Mouse (Mus musculus): Measurements from ENCODE around the gene Psap.
"Not testable (repeated sequence)": the region's sequence is repeated elsewhere in the genome, so short reads cannot be mapped to it uniquely, and the experiment has no call there.

Gene Psap

DNA sequence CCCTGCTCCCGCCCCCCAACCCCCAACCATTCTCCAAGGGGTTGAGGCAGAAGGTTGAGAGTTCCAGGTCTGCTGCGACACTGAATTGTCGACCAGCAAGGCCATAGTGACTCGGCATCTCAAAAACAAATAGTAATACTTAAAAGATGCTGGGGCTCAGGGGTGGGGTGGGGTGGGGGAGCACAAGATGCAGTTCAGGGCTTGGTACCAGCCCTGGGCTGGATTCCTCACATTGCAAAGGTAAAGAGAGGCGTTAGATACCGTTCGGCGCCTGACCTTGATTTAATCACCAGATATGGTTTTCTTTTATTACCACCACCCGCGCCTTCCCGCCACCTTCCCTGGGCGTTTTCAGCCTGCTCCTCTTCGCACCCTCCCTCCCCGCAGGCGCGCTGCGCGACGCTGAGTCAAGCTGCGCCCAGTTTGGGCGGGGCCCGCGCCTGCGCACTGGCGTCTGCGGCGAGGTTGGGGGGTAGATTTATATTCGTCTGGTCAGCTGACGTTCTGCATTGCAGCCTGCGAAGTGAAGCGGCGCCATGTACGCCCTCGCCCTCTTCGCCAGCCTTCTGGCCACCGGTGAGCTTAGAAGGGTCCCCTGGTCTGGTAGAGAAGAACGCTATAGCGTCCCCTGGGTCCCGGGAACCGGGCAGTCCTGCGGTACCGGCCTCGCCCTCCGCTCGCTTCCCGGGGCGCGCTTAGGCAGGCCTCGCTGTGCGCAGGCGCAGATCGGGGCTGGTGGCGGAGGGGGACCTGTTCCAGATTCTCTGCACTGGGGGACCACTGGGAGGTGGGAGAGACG lies at the start of gene Psap:
Gene Psap (plus strand): TSS at position 421 of the 799 bp plus-strand sequence.
- DNase-seq, result peak; percentile 94

DNA sequence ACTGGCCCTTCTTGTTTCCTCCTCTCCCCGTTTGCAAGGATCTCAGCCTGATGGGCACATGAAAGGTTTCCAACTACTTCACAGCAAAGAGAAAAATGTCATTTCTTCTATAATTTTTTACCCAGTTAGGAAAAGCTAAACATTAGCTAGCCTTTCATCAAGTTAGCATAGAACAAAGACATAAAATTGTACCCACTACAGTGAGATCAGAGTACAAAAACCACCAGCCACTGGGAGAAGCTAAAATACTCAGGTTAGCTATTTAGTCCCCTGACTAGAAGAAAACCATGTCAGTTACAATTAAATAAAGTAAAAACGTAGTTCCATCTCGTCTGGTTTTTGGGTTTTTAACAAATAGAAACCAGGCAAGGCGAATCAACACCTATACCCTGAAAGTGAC lies 49.8 kb upstream of the Psap start:
- DNase-seq, result peak; percentile 84

DNA sequence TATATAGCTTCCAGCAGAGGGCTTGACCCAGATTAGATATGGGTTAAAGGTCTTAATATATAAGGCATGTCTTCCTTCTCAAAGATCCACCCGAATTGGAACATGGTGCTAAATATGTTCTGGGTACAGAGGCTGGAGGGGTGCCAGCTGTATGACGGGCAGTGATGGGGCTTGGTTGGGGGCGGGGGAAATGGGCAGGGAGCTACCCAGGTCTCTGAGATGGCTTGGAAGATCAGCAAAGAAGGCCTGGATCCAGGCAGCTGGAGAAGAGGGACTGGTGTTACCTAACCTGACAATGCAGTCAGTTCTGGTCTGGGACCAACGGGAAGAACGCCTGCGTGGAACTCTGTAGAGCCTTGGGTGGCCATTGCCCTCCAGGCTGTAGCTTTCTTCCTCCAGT lies 48.3 kb upstream of the Psap start:
- DNase-seq, result peak; percentile 36

DNA sequence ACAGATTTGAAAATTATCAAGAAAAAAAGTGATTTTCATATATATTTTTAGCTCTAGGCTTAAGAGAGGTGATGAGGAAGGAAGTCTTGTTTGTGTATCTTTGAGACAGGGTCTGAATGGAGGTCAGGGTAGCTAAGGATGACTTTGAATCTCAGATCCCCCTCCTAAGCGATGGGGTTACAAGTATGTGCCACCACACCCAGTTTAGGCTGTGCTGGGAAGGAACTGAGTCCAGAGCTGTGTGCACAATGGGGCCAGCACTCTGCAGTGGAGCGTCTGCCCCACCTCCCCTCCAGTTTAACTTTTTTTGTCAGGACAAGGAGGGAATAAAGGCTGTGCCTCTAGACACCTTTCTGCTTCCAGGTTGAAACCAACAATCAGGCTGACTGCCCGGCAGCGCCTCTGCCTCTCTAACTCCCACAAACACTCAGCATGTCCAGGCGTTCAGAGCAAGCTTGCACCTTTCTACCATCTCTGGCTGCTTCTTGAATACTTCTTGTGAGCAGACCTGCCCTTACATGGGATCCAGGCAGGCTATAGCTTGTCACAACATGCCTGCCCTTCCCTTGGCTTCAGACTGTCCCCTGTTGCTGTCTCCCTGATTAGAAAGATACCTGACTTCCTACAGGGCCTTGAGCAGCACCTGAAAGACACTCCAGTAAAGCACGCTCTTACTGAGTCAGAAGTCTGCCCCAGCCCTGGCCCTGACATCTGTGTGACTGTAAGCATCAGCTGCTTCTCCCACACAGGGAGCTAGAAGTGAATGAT lies 46.9 kb upstream of the Psap start:
- no peak for DNase-seq

DNA sequence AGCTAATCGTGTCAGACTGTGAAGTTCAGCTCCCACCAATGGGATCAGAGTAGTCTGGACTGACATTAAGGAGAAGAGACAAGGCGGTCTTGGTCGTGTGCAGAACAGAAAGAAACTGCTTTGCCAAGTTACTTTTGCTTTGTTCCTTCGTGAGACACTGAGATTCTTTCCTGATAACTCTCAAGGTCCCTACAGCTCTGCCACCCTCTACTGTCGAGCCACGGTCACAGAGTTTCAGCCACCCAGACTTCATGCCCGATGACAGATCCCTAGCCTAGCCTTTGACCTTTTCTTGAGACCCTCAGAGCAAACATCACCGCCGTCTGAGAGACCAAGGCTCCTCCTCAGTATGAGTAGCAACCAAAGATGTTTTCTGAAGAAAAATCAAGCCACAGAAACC lies 43.4 kb upstream of the Psap start:
- DNase-seq, result no peak

DNA sequence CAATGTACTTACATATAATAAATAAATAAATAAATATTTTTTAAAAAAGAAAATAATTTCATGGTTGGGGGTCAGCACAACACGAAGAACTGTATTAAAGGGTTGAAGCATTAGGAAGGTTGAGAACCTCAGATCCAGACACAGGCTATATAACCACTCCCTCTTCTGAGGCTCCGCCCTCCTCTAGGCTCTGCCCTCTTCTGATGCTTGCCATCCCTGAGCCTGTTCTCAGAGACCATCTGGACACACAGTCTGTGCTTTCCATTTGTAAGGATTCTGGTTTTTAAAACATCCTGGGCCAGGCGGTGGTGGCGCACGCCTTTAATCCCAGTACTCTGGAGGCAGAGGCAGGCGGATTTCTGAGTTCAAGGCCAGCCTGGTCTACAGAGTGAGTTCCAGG lies 41.6 kb upstream of the Psap start:
- not testable (repeated sequence) for DNase-seq

DNA sequence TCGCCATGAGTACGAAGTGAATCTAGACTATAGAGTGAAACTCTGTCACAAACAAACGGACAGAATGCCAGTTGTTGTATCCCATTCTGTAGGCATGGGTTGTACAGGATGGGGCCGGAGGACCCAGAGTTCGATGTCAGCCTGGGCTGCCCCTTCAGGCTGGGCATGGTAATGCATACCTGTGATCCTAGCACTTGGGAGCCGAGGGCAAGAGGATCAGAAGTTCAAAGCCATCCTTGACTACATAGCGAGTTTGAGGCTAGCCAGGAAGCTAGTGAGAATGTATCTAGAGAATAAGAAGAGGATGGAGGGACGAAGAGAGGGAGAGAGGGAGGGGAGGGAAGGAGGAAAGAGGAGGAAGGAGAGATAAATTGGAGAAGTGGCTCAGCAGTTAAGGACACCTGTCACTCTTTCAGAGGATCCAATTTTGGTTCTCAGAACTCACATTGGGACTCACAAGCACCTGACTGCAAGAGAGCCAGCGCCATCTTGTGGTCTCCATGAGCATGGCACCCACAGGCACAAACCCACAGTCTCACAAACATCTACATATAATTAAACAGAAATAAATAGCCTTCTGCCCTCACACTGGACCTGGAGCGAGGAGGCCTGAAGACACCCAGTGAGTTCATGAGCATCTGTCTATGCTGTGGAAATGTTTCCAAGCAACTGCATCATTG lies 39.8 kb upstream of the Psap start:
- DNase-seq, result peak; percentile 84

DNA sequence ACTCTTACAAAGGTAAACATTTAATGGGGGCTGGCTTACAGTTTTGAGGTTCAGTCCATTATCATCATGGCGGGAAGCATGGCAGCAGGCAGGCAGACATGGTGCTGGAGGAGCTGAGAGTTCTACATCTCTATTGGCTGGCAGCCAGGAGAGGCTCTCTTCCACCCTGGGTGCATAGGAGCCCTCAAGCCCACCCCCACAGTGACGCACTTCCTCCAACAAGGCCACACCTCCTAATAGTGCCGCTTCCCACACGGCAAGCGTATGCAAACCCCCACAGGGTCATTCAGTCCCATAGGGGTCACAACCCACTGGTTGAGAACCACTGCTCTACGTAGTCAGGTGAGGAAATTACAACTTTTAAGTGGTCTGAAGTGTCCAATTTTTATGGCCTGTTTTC lies 37.0 kb upstream of the Psap start:
- no peak for DNase-seq

DNA sequence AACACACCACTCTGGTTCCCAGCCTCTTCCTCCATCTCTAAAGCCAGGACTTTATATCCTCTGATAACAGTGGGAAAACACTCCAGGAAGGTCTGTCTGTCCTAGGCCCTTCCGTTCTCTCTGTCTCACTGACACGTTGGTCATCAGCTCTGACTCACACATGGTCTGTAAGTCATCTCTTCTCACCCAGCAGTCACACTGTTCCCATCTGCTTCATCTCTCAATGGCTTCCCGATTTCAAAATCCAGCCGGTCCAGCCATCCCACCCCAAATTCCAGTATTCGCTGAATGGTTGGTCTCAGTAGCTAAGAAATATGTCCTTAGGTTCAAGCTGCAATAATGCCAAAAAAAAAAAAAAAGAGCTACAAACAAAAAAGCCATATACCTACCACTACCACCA lies 33.5 kb upstream of the Psap start:
- DNase-seq, result no peak

DNA sequence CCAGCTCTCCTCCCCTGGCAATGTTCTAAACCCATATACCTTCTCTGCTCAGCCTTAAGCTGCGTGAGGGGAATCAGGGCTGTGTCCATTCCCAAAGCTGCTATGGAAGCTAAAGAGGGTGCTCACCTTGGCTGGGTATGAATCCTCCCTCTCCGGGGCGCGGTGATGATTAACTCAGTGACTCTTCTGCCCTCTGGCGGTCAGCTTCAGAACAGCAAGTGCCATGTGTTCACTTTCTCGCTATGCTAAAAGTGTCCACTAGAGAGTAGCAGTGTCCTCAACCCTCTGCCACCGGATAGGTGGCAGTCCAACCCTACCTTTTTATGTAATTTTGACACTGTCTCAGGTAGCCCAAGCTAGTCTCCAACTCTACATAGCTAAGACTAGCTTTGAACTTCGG lies 32.4 kb upstream of the Psap start:
- peak; percentile 97 for DNase-seq

DNA sequence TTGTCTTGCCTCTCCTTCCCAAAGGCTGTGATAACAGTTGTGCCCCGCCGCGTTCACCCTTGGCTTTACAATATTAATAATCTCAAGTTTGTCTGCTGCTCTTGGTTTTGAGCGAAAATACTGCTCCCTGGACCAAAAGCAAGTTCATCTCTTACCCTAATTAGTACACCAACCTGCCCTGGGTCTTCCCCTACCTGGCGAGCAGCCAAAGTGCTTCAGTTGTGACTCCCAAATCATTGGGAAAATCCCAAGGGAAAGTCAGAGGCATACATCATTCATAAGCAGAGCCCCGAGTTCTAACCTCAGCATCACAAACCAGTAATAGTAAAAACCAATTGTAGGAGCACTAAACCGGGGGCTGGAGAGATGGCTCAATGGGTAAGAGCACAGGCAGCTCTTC lies 31.8 kb upstream of the Psap start:
- DNase-seq, result no peak

DNA sequence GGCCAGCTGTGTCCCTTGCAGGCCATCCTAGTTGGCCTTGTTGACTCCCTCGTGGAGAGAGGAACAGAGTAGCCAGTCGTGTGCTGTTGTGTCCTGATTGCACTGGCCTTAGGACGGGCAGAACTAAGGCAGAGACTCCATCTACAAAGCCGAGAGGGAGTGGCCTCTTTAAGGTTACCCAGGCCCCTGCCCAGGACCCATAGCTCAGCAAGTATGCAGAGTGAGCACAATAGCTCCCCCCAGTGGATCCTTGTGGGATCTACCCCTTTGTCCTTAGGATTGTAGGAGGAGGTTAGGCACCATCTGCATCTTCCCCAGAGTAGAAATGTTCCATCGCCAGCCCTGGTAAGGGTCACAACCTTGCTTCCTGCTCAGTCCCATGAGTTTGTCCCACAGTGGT lies 30.9 kb upstream of the Psap start:
- peak; percentile 68 for DNase-seq

DNA sequence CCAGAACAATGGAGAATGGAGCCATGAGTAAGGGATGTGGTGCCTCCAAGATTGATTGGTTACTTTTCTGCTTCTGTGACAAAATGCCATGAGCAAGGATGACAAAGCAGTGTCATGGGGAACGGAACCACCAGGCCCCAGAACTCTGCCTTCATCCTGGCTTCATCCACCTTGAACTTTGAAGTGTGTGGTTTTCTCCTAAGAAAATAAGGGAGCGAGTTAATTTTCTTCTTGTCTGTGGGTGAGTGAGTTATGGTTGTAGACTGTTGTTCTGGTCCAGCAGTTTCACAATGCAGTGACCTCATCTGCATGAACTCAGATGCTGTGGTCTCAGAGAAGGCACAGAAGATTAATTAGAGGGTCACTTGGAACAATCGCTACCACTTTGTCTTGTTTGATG lies 29.1 kb upstream of the Psap start:
- DNase-seq, result peak; percentile 80

DNA sequence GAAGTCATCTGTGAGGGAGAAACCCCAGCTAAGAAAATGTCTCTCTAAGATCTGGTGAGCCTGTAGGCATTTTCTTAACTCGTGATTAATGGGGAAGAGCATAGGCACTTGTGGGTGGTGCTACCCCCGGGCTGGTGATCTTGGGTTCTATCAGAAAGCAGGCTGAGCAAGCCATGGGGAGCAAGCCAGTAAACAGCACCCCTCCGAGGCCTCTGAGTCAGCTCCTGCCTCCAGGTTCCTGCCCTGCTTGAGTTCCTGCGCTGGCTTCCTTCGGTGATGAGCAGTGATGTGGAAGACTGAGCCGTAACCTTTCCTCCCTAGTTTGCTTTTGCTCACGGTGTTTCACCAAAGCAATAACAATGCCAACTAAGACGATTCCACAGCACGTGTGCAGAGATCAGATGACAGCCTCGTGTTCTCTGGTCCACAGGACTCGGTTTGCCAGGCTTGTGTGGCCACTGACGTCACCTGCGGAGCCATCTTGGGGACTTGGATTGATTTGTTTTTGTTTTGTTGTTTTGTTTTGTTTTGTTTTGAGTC lies 26.9 kb upstream of the Psap start:
- peak; percentile 88 for DNase-seq

DNA sequence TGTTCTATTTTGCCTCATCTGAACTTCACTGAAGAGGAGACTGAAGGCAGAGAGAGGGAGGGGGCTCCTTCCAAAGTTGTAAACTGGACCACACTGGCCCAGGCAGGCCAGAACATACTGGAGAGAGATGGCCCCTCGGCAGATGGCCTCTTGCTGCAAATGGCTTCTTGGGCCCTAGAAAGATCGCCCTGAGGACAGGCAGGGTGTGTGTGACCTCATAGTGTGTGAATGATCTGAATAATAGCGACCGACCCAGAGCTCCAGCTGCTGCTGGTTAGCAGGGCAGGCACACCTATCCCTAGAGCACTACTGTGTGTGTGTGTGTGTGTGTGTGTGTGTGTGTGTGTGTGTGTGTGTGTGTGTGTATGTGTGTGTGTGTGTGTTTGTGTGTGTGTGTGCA lies 25.2 kb upstream of the Psap start:
- DNase-seq, result no peak

DNA sequence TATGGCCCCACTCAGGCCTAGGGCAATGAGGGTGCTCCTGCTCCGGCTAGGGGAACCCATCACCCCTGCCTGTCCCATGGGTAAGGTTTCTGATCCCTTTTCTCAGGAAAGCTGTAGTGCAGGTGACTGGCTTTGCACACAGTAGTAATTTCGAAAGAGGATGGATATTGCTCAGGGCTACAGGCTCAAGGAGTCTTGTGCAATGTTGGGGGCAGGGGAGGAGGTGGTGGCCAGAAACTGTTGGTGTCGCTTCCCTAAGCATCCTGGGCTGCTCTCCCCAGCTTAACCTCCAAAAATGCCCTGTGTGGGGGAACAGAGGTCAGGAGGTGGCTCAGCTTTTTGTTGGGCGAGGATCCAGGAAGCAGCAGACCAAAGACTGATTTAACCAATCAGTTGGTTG lies 24.8 kb upstream of the Psap start:
- DNase-seq, result peak; percentile 62

DNA sequence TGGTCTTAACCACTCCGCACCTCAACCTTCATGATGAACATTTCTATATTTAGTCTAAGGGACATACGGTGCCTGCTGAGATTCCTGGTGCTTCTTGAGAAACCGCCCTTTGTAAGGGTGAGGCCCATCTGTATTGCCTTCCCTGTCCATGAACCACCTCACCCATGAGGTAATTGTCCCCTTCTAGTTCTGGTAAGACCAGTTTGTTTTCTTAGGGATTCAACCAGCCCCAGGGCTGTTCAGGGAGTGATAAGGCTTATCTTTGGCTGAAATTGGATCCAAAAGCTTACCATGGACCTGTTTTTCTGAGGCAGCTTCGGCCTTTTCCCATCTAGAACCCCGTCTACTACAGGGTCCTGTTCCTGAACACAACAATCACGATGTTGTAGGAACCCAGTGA lies 21.3 kb upstream of the Psap start:
- no peak for DNase-seq

DNA sequence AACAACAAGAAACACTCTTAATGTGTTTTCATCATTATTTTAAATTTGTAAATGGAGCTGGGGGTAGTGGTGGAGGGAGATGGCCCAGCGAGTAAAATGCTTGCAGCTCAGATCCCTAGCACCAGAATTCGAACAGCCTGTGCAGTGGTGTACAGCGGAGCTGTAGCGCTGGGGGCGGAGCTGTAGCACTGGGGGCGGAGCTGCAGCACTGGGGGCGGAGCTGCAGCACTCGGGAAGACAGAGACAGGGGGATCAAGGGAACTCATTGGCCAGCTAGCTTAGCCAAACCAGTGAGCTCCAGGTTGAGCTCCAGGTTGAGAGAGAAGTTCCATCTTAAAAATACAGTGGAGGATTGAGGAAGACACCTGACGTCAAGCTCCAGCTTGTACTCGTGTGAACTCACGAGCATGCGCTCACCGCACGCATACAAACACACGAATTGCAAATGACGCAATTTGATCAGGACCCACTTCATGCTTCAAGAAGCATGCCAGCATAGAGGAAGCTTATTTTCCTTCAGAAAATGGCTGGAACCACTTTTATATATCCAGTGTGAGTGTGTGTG lies 20.1 kb upstream of the Psap start:
- no peak for DNase-seq

DNA sequence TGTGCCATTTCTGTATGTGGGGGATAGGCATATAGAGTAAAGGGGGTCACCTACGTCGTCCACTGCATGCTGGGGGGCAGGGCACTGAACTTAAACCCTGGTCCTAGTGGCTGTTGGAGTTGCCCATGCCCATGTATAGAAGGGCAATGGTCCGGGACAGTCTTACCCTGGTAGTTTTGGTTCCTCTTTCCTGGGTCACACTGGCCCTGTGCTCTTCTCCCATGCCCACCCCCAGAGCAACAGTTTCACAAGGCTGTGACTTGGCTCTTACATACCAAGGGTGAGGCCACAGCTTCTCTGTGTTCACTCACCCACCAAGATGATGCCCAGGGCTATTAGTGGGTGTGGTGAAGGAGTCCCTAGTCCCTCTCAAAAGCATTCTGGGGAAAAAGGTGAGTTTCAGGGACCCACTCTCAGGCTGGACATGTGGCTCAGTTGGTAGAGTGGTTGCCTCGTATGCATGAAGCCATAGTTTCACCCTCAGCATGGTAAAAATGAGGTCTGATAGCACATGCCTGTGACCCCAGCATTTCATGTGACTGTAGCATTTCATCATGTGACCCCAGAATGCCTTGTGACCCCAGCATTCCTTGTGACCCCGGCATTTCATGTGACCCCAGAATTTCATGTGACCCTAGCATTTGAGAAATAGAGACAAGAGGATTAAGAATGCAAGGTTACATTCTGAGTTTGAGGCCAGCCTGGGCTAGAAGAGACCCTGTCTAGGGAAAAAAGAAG lies 16.7 kb upstream of the Psap start:
- DNase-seq, result no peak

DNA sequence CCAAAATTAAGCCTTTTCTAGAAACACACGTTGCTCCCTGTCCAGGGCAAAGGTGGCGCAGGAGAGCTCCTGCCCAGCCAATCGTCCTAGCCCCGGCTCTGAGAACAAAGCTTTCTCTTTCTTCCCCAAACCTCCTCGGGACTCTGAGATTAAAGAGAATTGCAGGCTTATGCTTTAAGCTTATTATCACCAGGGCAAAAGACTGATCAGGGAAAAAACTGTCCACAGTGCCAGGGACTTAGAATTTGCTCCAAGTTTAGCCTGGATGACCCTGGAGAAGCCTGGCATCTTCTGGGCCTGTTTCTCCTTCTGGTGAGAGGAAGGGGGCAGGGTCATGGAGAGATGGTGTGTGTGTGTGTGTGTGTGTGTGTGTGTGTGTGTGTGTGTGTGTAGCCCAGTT lies 15.9 kb upstream of the Psap start:
- no peak for DNase-seq

DNA sequence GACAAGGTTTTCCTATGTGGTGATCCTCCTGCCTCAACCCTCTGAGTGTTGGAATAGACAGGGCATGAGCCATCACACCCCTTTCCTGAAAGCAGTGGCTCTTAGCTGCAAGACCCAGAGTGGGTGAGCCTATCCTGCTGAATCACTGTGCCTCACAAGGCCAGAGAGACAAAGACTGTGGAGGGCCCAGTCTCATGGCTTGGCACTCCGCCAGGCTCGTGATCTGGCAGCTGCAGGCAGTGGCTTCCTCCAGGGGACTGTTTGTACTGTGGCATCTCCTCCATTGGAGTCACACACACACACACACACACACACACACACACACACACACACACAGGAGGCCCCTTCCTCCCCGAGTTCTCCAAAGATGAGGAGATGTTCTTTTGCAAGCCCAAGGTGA lies 15.0 kb upstream of the Psap start:
- peak; percentile 93 for DNase-seq

DNA sequence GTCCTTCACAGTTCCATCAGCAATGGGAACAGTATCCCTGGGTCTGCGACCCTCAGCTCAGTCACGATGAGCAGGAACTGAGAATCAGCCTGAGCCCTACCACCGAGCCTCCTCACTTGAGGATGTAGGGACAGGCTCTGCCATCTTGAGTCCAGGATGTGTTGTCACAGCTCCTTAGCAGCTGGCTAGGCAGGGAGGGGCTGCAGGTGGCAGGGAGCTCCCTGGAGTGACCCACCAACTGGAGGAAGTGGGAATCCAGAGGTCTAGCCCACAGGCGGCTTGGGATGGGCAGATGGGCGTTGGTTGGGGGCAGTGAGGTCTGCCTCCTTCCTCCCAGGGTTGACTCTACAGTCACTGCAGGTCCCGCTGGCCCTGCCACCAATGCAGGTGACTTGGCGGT lies 14.1 kb upstream of the Psap start:
- no peak for DNase-seq

DNA sequence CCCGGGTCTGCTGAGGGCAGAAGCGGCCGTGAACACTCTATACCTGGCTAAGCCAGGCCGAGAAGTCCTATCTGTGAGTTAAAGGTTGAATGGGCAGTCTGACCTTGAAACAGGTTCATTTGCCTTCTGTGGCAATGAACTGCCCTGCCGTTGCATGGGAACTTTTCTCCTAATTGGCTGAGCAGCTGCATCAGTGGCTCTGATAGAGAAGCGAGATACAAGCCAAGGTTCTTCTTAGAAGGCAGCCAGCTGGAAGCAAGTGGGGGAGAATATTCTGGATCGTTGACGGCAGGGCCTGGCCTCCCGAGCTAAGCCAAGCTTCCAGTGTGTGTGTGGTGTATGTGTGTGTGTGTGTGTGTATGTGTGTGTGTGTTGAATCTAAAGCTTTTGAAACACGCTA lies 12.2 kb upstream of the Psap start:
- DNase-seq, result no peak

Measured in kidney, adult 9 months (tissue).